Mouse (Mus musculus) urinary bladder, postnatal 14 days (tissue): ENCODE measurements at regions not wholly inside any gene's neighbourhood (a gene's known extent, or its start where the extent isn't known, plus 50 kb on each side); places are given as distances from the start of the nearest gene placed in this dataset.

Experiments used
- DNase-seq: peaks from one replicate; pipeline ENCODE4 v3.0.0; 2021; ENCODE audit warnings: low spot score

DNA sequence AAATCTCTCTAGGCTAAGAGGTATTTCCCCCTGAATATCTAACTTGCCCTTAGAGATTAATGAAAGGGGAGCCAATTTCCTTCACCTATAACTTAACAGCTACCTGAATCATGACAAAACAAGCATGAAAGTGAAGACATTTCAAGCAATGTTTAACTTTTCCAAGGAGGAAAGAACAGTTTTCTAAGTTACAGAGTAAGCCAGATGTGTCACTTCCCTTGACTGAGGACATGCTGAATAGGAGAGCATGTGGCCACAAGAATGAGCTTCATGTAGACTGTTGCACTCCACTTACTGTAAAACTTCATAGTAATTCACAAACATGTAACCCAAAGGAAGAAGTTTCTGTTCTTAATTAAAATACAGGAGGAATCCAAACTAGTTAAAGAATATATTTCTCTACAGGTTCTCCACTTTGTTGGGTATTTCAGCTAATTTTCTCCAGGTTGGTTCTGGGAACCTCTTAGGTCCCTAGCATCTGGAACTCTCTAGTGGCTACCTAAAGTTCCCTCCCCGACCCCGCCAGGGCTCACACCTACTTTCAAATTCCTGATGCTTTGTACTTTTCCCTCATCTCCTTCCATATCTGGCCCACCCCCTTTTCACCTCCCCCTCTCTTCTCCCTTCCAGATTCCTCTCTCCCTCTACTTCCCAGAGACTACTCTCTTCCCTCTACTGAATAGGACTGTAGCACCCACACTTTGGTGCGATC, 142.0 kb upstream of the Tyrp1 start:
- no peak for DNase-seq

DNA sequence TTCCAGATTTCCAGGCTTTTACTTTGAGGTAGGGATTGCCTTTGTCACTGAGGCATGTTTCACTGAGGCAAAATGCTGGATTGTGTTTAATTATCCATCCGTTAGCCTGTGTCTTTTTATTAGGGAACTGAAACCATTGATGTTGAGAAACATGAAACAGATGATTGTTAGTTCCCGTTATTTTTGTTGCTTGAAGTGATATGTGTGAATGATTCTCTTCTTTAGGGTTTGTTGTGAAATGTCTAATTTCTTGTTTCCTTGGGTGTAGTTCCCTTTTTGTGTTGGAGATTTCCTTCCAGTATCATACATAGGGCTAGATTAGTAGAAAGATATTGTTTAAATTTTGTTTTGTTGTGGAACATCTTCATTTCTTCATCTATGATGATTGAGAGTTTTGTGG, 121.2 kb upstream of the Tyrp1 start:
- DNase-seq: no peak

DNA sequence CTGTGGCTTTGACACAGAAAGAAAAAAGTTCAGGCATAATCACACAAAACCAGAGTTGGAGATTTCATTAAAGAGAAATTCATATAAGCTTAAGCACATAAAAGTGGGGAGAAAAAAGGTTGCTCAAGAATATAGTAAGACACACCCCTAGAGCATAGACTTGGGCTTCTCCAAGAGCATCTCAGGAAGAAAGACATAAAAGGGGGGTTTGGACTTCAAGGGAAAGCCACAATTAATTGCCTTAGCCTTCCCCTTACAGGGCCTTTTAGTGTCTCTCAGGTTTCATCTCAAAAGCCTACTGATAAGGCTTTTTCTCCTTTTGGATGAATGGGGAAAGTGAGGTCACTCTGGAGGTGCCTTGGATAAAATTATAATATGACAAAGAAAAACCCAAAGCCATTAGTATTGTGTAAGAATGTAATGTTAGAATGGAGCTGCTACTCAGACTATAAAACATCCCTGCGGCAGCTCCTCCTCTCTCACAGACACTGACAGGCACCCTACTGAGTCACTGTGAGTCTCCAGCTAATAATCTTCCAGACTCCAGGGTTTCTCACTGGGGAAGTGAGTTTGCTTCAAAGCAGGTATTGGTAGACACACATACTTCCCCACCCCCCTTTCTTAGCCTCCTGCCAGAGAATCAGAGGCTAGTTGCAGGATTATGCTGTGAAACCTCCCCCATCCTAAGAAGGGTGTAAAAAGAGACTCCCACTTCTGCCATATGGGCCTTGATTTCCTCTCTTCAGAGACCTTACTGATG, 88.8 kb upstream of the Tyrp1 start:
- no peak for DNase-seq

DNA sequence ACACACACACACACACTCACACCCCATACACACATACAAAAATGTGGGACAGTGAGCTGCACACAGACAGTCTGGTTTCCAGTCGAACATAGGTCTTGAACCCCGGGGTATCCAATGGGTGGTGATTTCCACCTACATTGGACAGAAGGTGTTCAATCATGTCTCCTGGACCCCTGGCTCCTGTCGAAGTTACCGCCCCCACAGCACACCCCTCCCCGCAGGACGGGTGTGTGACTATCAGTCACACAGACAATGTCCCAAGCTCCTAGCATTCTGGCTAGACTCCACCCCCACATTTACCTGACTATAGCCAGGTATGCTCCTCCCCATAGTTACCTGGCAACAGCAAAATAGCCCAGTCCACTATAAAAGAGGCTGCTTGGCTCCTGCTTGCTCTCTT, 81.7 kb upstream of the Tyrp1 start:
- DNase-seq: no peak

DNA sequence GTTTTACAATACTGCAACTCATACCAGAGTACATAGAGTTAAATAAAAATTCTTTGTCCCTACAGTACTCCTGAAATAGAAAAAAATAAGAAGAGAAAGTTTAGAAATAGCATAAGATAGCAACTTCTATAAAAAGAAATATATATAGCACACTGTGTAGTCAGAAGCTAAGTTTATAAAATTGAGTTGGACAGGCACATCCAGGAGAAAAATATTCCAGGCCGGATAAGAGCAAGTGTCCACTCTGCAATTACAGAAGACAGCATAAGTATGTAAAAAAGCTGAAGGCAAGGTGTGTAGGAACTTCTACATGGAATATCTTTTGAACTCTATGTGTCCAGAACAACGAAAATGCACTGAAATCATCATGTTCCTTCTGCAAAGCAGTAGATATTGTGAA, 77.8 kb upstream of the Tyrp1 start:
- DNase-seq: no peak

DNA sequence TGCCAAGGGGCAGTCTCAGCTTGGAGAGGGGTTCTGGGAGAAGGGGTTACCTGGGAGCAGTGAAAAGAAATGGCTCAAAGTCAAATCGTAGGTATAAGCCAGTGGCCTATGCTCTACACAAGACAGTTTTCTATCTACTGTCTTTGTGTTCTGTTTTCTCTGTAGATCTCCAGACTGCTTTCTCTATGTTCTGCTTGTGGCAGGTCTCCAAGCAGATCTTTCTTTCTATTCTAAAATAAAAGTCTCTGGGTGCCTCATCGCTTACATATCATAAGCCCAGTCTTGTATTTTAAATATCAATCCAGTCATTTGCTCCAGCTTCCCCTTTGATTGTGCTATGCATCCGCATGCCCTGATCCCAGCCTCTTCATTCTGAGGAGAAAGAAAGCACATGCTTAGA, 69.9 kb upstream of the Tyrp1 start:
- no peak for DNase-seq

DNA sequence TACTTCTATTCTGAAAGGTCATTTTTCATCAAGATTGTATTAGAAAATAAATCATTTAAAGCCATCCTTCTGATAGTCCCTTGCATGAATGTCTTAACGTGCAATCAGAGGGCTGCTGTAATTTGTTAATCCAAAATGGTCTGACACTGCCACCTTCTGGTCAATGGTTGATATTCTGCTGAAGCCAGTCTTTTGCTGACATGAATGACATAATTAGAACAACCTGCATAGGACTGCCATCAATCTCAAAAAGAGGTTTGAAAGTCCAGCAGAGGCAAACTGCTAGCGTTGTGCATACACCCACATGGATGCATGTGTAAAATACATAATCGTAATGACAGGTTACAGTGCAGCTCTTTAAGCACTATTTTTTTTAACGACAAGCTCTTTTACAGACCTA, 68.1 kb upstream of the Tyrp1 start:
- peak; percentile 49 for DNase-seq

DNA sequence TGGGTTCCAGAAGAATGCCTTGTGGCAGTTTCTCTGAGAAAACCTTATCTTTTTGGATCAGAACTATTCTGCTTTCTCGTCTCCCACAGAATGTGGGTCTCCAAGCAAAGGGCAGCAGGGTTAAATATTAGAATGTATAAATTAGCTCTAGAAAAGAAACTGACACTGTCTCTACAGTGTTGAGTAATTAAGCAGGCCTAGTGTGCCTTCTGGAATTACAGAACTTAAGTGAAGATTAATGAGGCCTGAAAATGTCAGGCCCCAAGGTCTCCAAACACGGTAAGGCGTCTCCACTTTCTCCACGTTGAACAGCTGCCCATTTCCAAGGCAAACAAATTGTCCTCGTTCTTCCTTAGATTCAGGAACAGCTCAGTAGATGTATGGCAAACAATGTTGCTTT, 66.5 kb upstream of the Tyrp1 start:
- no peak for DNase-seq
